In genomic region chr8:105858495-105858894, GRCm38 (mm10) we compare ENCODE assay signal across 16 mouse cellular contexts. TPM values are rescaled to one million over a fixed set of nuclear protein-coding genes. Genes with fewer than 3 reads are reported as not detected.
A peak's percentile ranks its signal among the peaks of the same experiment; 100 is the strongest.
DNase-seq lines count a peak whose midpoint lies in the region; ATAC-seq lines count a peak whose summit lies in the region.
"Had no signal": no experiment of that assay in that cellular context is flagged by ENCODE, and none has a peak within 500 bp of the region (broad histone marks: within the 10 kb centered on the region; RNA-seq: fewer than 3 reads in every experiment).

No protein-coding gene starts in this region.

- H3K9me3 ChIP-seq in erythroblast, embryonic 14.5 days (ENCODE audit: control insufficient read depth, low read length) = no peaks in the 10 kb centered on the region
- H3K9me3 ChIP-seq in limb, embryonic 12.5 days = no peaks in the 10 kb centered on the region
- H3K9me3 ChIP-seq: midbrain, embryonic 12.5 days had no signal

- WGBS in limb, embryonic 12.5 days = 85% methylated on average over 5 of the region's 5 CpGs

- H3K4me3 ChIP-seq in erythroblast, embryonic 14.5 days (replicated peaks) = peak overlapping the region; percentile 13
- no peak overlapping the region for H3K4me3 ChIP-seq in limb, embryonic 12.5 days (replicated peaks)
- H3K4me3 ChIP-seq: midbrain, embryonic 12.5 days had no signal

- H3K4me2 ChIP-seq in limb, embryonic 12.5 days = peak overlapping the region; percentile 3; the same call in 1 of the 2 replicates
- H3K4me2 ChIP-seq: midbrain, embryonic 12.5 days had no signal

- H3K4me1 ChIP-seq in erythroblast, embryonic 14.5 days (ENCODE audit: control insufficient read depth) = peaks cover 80% of the 10 kb centered on the region
- H3K4me1 ChIP-seq in limb, embryonic 12.5 days (replicated peaks) = peaks cover 56% of the 10 kb centered on the region

- DNase-seq in lung, postnatal 36 days = peak; percentile 57
- DNase-seq in lung, postnatal 14 days = no peak
- DNase-seq in monocyte, adult 2 months (ENCODE audit: low read depth in 1 of 2, low spot score in 2 of 2) = peak; percentile 51 to 70
- DNase-seq in layer of hippocampus, postnatal 25 days (ENCODE audit: extremely low spot score in 1 of 2, low spot score in 1 of 2) = no peak
- DNase-seq in kidney, postnatal 14 days = no peak
- DNase-seq: adrenal gland, postnatal 10 days; cerebellum, postnatal 36 days; forebrain, postnatal 0 days; gastrocnemius, postnatal 25 days; kidney, adult 9 months had no signal

- no peaks in the 10 kb centered on the region for H3K27me3 ChIP-seq in erythroblast, embryonic 14.5 days (ENCODE audit: control insufficient read depth)
- no peaks in the 10 kb centered on the region for H3K27me3 ChIP-seq in limb, embryonic 12.5 days
- H3K27me3 ChIP-seq: midbrain, embryonic 12.5 days had no signal

- H3K36me3 ChIP-seq in erythroblast, embryonic 14.5 days (ENCODE audit: control insufficient read depth) = peaks cover 34% of the 10 kb centered on the region
- H3K36me3 ChIP-seq in limb, embryonic 12.5 days = peaks cover 11% of the 10 kb centered on the region

- ATAC-seq in erythroblast, adult 5-6 weeks (replicated peaks; ENCODE audit: low FRiP score, poor library complexity, severe bottlenecking) = no peak
- ATAC-seq in limb, embryonic 12.5 days (ENCODE audit: insufficient number of reproducible peaks, insufficient read depth, low FRiP score, low TSS enrichment, low read depth) = no peak
- ATAC-seq: forebrain, postnatal 0 days had no signal

- H3K9ac ChIP-seq in limb, embryonic 12.5 days (replicated peaks) = no peak overlapping the region
- H3K9ac ChIP-seq: forebrain, postnatal 0 days; midbrain, embryonic 12.5 days had no signal

- H3K27ac ChIP-seq in limb, embryonic 12.5 days = no peak overlapping the region
- H3K27ac ChIP-seq: midbrain, embryonic 12.5 days had no signal

RNA-seq across cellular contexts. Expression of gene Nutf2, which starts 1.9 kb away (rescaled TPM):
- 8.1 and 9.1 TPM in 2 replicates for polyA plus RNA-seq in erythroblast, embryonic 14.5 days (2012)
- total RNA-seq in erythroblast, adult 5-6 weeks (2015; ENCODE audit: low replicate concordance) = 48.1 and 55.3 TPM in 2 replicates
- 5.7 and 8.9 TPM in 2 replicates for total RNA-seq in erythroblast, adult 5-6 weeks (2017; ENCODE audit: low replicate concordance)
- polyA plus RNA-seq in limb, embryonic 12.5 days (2016; fragmentation: Nextera tagmentation; extraction: Ambion mirVana) = 253 and 266 TPM in 2 replicates
- total RNA-seq in layer of hippocampus, postnatal 25 days (2021) = 10 to 100 TPM; 27.6 to 34.9 TPM

RNA-seq across cellular contexts. Expression of gene Thap11, which starts 3.6 kb away (rescaled TPM):
- polyA plus RNA-seq in erythroblast, embryonic 14.5 days (2012) = 2.8 and 3.4 TPM in 2 replicates
- 6.3 and 16.3 TPM in 2 replicates for total RNA-seq in erythroblast, adult 5-6 weeks (2015; ENCODE audit: low replicate concordance)
- total RNA-seq in erythroblast, adult 5-6 weeks (2017; ENCODE audit: low replicate concordance) = 7.1 and 8.3 TPM in 2 replicates
- 85.6 and 96.3 TPM in 2 replicates for polyA plus RNA-seq in limb, embryonic 12.5 days (2016; fragmentation: Nextera tagmentation; extraction: Ambion mirVana)
- 10 to 100 TPM; 38.2 to 44.4 TPM for total RNA-seq in layer of hippocampus, postnatal 25 days (2021)

RNA-seq across cellular contexts. Expression of gene Cenpt, which starts 5.4 kb away (rescaled TPM):
- 7.1 and 9.1 TPM in 2 replicates for polyA plus RNA-seq in erythroblast, embryonic 14.5 days (2012)
- total RNA-seq in erythroblast, adult 5-6 weeks (2015; ENCODE audit: low replicate concordance) = 13.1 and 15.9 TPM in 2 replicates
- total RNA-seq in erythroblast, adult 5-6 weeks (2017; ENCODE audit: low replicate concordance) = 9.6 and 11.3 TPM in 2 replicates
- 55.3 and 59.2 TPM in 2 replicates for polyA plus RNA-seq in limb, embryonic 12.5 days (2016; fragmentation: Nextera tagmentation; extraction: Ambion mirVana)
- total RNA-seq in layer of hippocampus, postnatal 25 days (2021) = 10 to 100 TPM; 13.4 to 15.4 TPM

RNA-seq across cellular contexts. Expression of gene Edc4, which starts 22.2 kb away (rescaled TPM):
- 1.1 and 1.3 TPM in 2 replicates for polyA plus RNA-seq in erythroblast, embryonic 14.5 days (2012)
- total RNA-seq in erythroblast, adult 5-6 weeks (2015; ENCODE audit: low replicate concordance) = 4.0 and 9.2 TPM in 2 replicates
- total RNA-seq in erythroblast, adult 5-6 weeks (2017; ENCODE audit: low replicate concordance) = 12.4 and 17.6 TPM in 2 replicates
- 72.0 and 75.7 TPM in 2 replicates for polyA plus RNA-seq in limb, embryonic 12.5 days (2016; fragmentation: Nextera tagmentation; extraction: Ambion mirVana)
- total RNA-seq in layer of hippocampus, postnatal 25 days (2021) = 10 to 100 TPM; 59.9 to 72.4 TPM

RNA-seq across cellular contexts. Expression of gene Tsnaxip1, which starts 31.0 kb away (rescaled TPM):
- 0.02 TPM in 1 of 2 replicates, not detected in the other for polyA plus RNA-seq in erythroblast, embryonic 14.5 days (2012)
- 1.0 and 1.2 TPM in 2 replicates for total RNA-seq in erythroblast, adult 5-6 weeks (2015; ENCODE audit: low replicate concordance)
- total RNA-seq in erythroblast, adult 5-6 weeks (2017; ENCODE audit: low replicate concordance) = 2.5 and 3.2 TPM in 2 replicates
- 0.17 and 0.56 TPM in 2 replicates for polyA plus RNA-seq in limb, embryonic 12.5 days (2016; fragmentation: Nextera tagmentation; extraction: Ambion mirVana)
- total RNA-seq in layer of hippocampus, postnatal 25 days (2021) = under 1 TPM; 0.15 to 0.31 TPM
- total RNA-seq: adrenal gland, postnatal 10 days; gastrocnemius, postnatal 25 days; left cerebral cortex, postnatal 10 days had no signal
- polyA plus RNA-seq: heart, embryonic 14.5 days had no signal

Comparison
In these comparisons a context has a peak if more than half of its experiments do, and no peak if none do; other contexts are left out.
1. DNase-seq: peak in lung, postnatal 36 days (single experiment) and monocyte, adult 2 months (2 of 2); none in lung, postnatal 14 days (single experiment), layer of hippocampus, postnatal 25 days (0 of 2) and kidney, postnatal 14 days (single experiment).